Mouse (Mus musculus): ENCODE results near the gene Rtl8b. TPM values are rescaled to one million over a fixed set of nuclear protein-coding genes. Genes with fewer than 3 reads are reported as not detected.
A peak's percentile ranks its signal among the peaks of the same experiment; 100 is the strongest.
"Not testable (repeated sequence)": the region's sequence is repeated elsewhere in the genome, so short reads cannot be mapped to it uniquely, and the experiment has no call there.

The Rtl8b gene
- total and polyA plus RNA-seq, 3 experiments, result not detected

DNA sequence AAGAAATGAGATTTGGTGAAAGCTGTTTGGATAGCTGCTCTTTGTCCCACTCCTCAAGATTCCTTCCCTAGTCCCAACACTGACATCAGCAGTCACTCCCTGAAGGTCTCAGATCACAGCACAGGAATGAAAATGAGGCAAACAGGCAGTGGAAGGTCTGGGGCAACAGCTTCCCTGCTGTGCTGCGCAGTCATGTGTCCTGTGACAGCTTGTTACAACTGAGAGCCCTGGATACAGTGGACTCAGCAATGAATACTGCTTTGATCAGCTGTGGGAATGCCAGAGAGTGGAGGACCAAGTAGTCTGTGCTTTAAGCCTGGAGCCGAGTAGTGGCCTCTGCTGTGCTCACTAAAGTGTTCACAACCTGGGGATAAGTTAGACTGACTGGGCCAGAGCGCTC lies 12.4 kb upstream of the Rtl8b start:
- in situ Hi-C loops (cut with MboI; ENCODE audit: low pct_ligation_motif_present, low pct_unique_long_range_greater_than_20kb, low sequenced_read_pairs); H3K27me3 ChIP-seq (replicated peaks); dilution Hi-C loops (cut with MboI; ENCODE audit: extremely low pct_ligation_motif_present, extremely low pct_unique_long_range_greater_than_20kb, low sequenced_read_pairs): not testable (repeated sequence)

DNA sequence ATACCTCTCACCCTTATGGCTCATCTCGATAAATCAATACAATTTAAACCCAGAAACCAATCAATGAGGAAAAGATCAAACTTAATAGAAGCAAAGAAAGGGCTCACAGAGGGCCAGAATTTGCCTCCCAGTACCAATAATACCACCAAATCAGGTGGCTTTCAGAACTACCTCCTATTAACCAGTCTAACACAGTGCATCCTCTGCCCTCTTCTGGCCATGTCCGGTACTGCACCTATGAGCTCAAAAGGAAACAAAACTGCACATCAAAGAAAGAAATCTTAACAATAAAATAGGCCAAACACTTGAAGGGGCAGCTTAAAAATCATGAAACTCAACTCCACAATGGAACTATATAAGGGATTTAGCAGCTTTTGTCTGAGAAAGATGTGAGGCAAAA lies 6.7 kb upstream of the Rtl8b start:
- in situ Hi-C loops (cut with MboI; ENCODE audit: low pct_ligation_motif_present, low pct_unique_long_range_greater_than_20kb, low sequenced_read_pairs); H3K4me2 ChIP-seq (ENCODE audit: insufficient read depth, low read depth, poor library complexity, severe bottlenecking); dilution Hi-C loops (cut with MboI; ENCODE audit: extremely low pct_ligation_motif_present, extremely low pct_unique_long_range_greater_than_20kb, low sequenced_read_pairs); H3K4me1 ChIP-seq (ENCODE audit: control insufficient read depth in 1 of 2, insufficient read depth in 2 of 2); H3K9ac ChIP-seq (ENCODE audit: insufficient read depth, low read depth); H3K79me2 ChIP-seq (replicated peaks; ENCODE audit: control insufficient read depth, extremely low read depth, insufficient read depth, poor library complexity, severe bottlenecking); H3K27ac ChIP-seq (ENCODE audit: insufficient read depth, low read depth); H3K4me3 ChIP-seq (replicated peaks in 1 of 3; ENCODE audit: low read depth in 2 of 3, low read length in 2 of 3, poor library complexity in 1 of 3); H3K9me3 ChIP-seq (replicated peaks; ENCODE audit: low read length); DNase-seq (ENCODE audit: extremely low read depth); H3K36me3 ChIP-seq (replicated peaks in 1 of 2; ENCODE audit: control insufficient read depth in 1 of 2, insufficient read depth in 1 of 2, low read length in 1 of 2); H3K27me3 ChIP-seq (replicated peaks): not testable (repeated sequence)
- TF ChIP-seq CTCF (conservative IDR thresholded peaks at IDR 0.05 in 1 of 2, IDR thresholded peaks at IDR 0.05 in 1 of 2; ENCODE audit: low read depth in 2 of 2, low read length in 2 of 2) (peak in 1 of 2 experiments; percentile 33; a peak in 2 of 4 replicates), SMC3 (IDR thresholded peaks at IDR 0.05; ENCODE audit: low read depth, low read length) (peak; percentile 20; the same call in 1 of the 2 replicates)

More for the DNA sequence above, 12.4 kb upstream of the Rtl8b start:
- H3K9me3 ChIP-seq (replicated peaks; ENCODE audit: low read length); H3K4me3 ChIP-seq (replicated peaks in 1 of 3; ENCODE audit: low read depth in 2 of 3, low read length in 2 of 3, poor library complexity in 1 of 3); H3K79me2 ChIP-seq (replicated peaks; ENCODE audit: control insufficient read depth, extremely low read depth, insufficient read depth, poor library complexity, severe bottlenecking); H3K27ac ChIP-seq (ENCODE audit: insufficient read depth, low read depth); H3K36me3 ChIP-seq (replicated peaks in 1 of 2; ENCODE audit: control insufficient read depth in 1 of 2, insufficient read depth in 1 of 2, low read length in 1 of 2); H3K9ac ChIP-seq (ENCODE audit: insufficient read depth, low read depth); H3K4me2 ChIP-seq (ENCODE audit: insufficient read depth, low read depth, poor library complexity, severe bottlenecking); DNase-seq (ENCODE audit: extremely low read depth); H3K4me1 ChIP-seq (ENCODE audit: control insufficient read depth in 1 of 2, insufficient read depth in 2 of 2): not testable (repeated sequence)

- H3K4me2 ChIP-seq (ENCODE audit: insufficient read depth, low read depth, poor library complexity, severe bottlenecking); H3K27me3 ChIP-seq (replicated peaks); H3K79me2 ChIP-seq (replicated peaks; ENCODE audit: control insufficient read depth, extremely low read depth, insufficient read depth, poor library complexity, severe bottlenecking); DNase-seq (ENCODE audit: extremely low read depth); H3K4me1 ChIP-seq (ENCODE audit: control insufficient read depth in 1 of 2, insufficient read depth in 2 of 2); in situ Hi-C loops (cut with MboI; ENCODE audit: low pct_ligation_motif_present, low pct_unique_long_range_greater_than_20kb, low sequenced_read_pairs); H3K9me3 ChIP-seq (replicated peaks; ENCODE audit: low read length); H3K9ac ChIP-seq (ENCODE audit: insufficient read depth, low read depth); dilution Hi-C loops (cut with MboI; ENCODE audit: extremely low pct_ligation_motif_present, extremely low pct_unique_long_range_greater_than_20kb, low sequenced_read_pairs); H3K27ac ChIP-seq (ENCODE audit: insufficient read depth, low read depth); H3K36me3 ChIP-seq (replicated peaks in 1 of 2; ENCODE audit: control insufficient read depth in 1 of 2, insufficient read depth in 1 of 2, low read length in 1 of 2); H3K4me3 ChIP-seq (replicated peaks in 1 of 3; ENCODE audit: low read depth in 2 of 3, low read length in 2 of 3, poor library complexity in 1 of 3): not testable (repeated sequence)
Measured at GRCm38 (mm10) chrX:53670696-53671095, 488 bp upstream of the Rtl8b start.

DNA sequence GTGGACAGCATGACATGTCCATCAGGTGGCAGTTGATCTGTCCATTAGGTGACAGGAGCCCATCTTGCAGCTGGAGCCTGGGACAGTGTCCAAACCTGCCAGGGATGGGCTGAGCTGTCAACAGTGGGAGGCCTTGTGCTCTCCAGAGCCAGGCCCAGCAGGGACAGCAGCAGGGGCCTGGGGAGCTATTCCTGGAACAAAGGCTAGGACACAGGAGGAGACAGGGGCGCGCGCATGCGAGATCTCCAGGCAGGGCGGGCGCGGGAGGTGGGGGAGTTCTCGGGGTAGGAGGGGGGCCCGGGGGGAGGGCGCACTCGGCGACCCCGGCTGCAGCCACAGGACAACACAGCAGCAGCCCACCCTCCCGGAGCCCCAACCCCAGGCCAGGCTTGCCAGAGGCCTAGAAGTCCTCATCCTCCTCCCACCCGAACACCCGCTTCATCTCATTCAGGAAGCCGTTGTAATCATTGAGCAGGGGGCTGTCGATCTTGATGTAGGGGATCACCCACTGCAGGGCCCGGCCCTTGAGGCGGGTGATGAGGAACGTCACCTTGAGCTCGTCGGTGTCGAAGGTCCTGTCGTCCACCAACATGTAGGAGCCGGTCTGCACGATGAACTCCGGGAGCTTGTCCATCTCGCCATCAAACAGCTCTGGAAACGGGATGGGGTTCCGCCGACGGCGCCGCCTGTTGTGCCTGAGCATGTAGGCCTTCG lies 494 bp downstream of the Rtl8b start:
- H3K4me3 ChIP-seq (replicated peaks in 1 of 3; ENCODE audit: low read depth in 2 of 3, low read length in 2 of 3, poor library complexity in 1 of 3); H3K9ac ChIP-seq (ENCODE audit: insufficient read depth, low read depth); DNase-seq (ENCODE audit: extremely low read depth); H3K27ac ChIP-seq (ENCODE audit: insufficient read depth, low read depth); H3K36me3 ChIP-seq (replicated peaks in 1 of 2; ENCODE audit: control insufficient read depth in 1 of 2, insufficient read depth in 1 of 2, low read length in 1 of 2); in situ Hi-C loops (cut with MboI; ENCODE audit: low pct_ligation_motif_present, low pct_unique_long_range_greater_than_20kb, low sequenced_read_pairs); H3K9me3 ChIP-seq (replicated peaks; ENCODE audit: low read length); H3K4me2 ChIP-seq (ENCODE audit: insufficient read depth, low read depth, poor library complexity, severe bottlenecking); H3K27me3 ChIP-seq (replicated peaks); dilution Hi-C loops (cut with MboI; ENCODE audit: extremely low pct_ligation_motif_present, extremely low pct_unique_long_range_greater_than_20kb, low sequenced_read_pairs); H3K79me2 ChIP-seq (replicated peaks; ENCODE audit: control insufficient read depth, extremely low read depth, insufficient read depth, poor library complexity, severe bottlenecking); H3K4me1 ChIP-seq (ENCODE audit: control insufficient read depth in 1 of 2, insufficient read depth in 2 of 2): not testable (repeated sequence)

- H3K27ac ChIP-seq (ENCODE audit: insufficient read depth, low read depth); H3K4me1 ChIP-seq (ENCODE audit: control insufficient read depth in 1 of 2, insufficient read depth in 2 of 2); H3K79me2 ChIP-seq (replicated peaks; ENCODE audit: control insufficient read depth, extremely low read depth, insufficient read depth, poor library complexity, severe bottlenecking); in situ Hi-C loops (cut with MboI; ENCODE audit: low pct_ligation_motif_present, low pct_unique_long_range_greater_than_20kb, low sequenced_read_pairs); H3K4me2 ChIP-seq (ENCODE audit: insufficient read depth, low read depth, poor library complexity, severe bottlenecking); H3K27me3 ChIP-seq (replicated peaks); H3K4me3 ChIP-seq (replicated peaks in 1 of 3; ENCODE audit: low read depth in 2 of 3, low read length in 2 of 3, poor library complexity in 1 of 3); H3K9ac ChIP-seq (ENCODE audit: insufficient read depth, low read depth); H3K9me3 ChIP-seq (replicated peaks; ENCODE audit: low read length); H3K36me3 ChIP-seq (replicated peaks in 1 of 2; ENCODE audit: control insufficient read depth in 1 of 2, insufficient read depth in 1 of 2, low read length in 1 of 2); DNase-seq (ENCODE audit: extremely low read depth); dilution Hi-C loops (cut with MboI; ENCODE audit: extremely low pct_ligation_motif_present, extremely low pct_unique_long_range_greater_than_20kb, low sequenced_read_pairs): not testable (repeated sequence)
Measured at GRCm38 (mm10) chrX:53652917-53653316, 17.3 kb downstream of the Rtl8b start.

All from CH12.LX (cell line).